Mouse (Mus musculus): ENCODE measurements around the gene H2-Ob. TPM values are rescaled to one million over a fixed set of nuclear protein-coding genes. Genes with fewer than 3 reads are reported as not detected.

Gene H2-Ob
- polyA plus RNA-seq, 1 experiment: 5.0 TPM

DNA sequence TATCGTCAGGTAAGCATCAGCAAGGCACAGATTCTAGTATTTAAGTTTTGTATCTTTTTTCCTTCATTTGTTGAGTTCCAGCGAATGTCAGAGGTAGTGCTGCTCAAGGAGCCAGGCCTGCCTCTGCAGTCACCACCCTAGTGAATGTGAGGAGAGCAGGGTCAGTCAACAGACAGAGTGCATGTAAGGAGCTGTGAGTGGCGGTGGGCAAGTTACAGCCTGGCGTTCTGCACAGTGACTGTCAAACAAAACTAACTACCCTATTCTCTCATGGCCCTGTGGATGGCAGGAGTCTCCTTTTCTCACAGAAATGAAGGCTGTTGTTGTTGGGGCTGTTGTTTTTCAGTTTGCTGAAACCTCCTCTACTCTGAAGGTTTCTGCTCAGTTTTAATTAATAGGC is 46.7 kb downstream of the H2-Ob start:
- no peak for DNase-seq (ENCODE audit: low spot score)

DNA sequence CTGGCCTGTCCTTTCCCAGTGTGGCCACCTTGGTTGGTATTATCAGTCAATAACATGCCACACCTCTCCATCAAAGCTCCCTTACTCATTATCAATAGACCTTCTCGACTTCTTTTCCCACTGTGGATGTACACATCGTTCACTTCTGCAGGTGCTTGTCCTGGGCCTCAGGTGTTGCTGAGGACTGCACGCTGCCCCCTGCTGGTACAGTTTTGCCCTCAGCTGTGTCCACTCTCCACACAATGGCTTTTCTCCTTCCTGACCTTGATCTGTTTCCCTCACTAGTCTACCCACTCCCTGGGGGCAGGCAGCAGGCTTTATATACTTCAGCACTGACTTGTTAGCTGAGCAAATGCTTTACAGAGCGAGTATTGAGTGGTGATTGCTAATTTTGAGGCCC is 47.1 kb downstream of the H2-Ob start:
- DNase-seq (ENCODE audit: low spot score): no peak

DNA sequence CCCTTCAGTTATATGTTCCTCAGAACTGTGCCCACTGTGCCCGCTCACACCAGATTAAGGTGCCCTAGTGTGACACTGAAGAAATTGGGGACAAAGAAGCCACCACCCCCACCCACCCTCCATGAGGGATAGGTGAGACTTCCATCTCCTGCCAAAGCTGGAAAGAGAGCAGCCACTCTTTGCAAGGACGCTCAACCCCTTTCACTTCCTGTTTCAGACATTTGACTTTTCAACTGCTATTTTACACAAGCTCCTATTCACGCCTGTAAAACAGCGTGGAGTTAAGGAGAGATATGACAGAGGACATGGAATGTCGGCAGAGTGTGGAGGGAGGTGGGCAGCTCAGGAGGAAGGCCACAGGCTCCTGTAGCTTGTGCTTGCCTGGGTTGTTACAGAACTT is 47.8 kb downstream of the H2-Ob start:
- no peak for DNase-seq (ENCODE audit: low spot score)

DNA sequence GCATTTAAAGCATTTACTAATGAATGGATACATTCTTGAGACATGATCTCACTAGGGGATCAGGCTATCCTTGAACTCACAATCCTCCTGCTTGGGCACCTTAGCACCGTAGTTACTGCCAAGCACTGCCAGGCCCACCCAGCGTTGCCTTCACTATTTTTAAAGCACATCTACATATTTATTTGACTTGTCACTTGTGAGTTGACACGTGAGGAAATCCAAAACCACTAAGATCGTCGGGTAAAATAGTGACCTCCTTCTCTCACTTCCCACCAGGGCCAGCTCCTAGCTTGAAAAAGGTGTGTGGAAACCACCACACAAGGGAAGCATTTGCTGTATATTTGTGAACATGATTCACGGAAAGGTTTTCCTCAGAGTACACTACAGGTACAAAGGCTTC is 48.3 kb downstream of the H2-Ob start:
- DNase-seq (ENCODE audit: low spot score): no peak

DNA sequence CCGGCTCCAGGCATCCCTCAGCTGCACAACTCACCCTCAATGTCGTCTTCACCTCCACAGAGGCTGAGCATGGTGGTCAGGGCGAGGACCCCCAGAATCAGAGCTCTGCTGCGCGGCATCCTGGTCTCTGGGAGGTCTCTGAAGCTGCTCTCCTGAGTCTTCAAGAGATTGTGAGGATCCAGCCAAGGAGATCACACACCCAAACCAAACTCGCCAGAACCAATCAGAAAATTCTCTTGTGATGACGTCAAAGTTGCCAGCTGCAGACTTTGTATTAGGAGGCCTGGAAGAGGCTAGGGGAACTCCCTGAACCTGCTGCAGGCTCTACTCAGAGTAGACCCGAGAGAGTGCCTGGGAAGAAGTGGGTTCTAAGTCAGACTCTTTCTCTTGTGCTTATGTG is 48.9 kb downstream of the H2-Ob start, which contains the start of gene H2-Aa:
Gene H2-Aa, minus strand, starts transcription at position 176 of the 400 bp plus-strand sequence.
- no peak for DNase-seq (ENCODE audit: low spot score)

DNA sequence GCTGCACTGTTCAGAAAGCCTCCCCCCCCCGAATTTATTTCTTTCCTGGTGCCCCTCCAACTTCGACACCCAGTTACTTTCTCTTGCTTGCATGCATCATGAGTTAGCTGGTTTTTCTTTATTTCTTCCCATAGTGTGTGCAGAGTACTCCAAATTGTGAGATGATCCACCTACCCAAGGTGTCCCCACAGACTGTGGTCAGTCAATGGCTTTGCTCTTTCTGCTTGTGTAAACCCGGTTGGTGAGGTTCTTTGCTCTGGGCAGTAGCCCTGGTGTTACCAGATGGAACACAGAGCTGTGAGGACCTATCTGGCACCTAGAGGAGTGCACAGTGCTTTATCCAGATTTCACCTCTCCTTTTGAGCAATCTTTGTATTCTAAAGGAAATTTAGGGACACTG is 49.4 kb downstream of the H2-Ob start:
- DNase-seq (ENCODE audit: low spot score): no peak

DNA sequence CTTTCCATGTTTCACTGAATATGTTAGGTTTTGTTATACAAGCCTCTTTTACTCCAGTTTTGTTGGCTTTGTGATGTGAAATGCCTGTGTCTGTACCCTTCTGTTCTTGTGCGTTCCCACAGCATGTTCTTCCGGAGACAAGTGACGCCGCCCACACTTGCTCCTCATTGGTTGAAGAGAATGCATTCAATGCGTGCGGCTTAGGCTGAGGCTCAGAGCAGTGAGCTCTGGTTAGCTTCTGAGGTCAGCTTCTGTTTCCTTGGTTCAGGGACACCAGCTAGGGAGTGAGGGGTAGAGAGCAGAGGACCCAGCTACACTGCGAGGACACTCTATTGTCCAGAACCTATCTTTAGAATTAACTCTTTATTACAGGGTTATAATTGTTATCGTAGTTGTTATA is 52.9 kb downstream of the H2-Ob start:
- no peak for DNase-seq (ENCODE audit: low spot score)

DNA sequence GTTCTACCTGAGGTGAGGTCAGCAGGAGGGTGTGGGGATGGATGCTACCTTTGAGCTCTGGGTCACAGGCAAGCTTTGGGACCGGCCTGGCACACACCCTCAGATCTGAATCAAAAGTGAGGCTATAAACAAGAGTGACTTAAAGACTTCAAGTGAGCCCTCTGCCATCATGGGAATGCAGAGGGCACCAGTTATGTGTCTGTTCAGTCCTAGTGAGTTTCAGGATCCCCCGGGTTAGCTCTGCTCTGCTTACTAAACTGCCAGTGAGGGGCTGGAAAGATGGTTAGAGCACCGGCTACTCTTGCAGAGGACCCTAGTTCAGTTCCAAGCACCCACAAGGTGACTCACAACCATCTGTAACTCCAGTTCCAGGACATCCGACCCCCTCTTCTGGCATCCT is 53.9 kb downstream of the H2-Ob start:
- no peak for DNase-seq (ENCODE audit: low spot score)

DNA sequence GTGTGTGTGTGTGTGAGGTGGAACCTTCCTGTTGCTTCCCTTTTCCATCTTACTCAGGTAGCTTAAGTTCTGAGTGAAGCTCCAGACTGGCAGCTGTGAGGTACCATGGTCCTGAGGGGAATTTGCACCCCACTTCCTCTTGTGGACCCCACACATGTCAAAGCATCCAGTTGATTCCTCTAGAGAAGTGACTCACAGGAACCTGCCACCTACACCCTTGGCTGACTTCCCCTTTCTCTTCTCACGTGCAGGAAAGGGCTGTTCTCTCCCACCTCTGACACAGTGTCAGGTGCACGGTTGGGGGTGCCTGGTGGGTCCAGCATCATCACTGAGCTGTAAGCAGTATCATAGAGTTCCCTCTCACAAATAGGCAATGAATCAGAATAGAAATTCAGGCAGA is 54.8 kb downstream of the H2-Ob start:
- no peak for DNase-seq (ENCODE audit: low spot score)

DNA sequence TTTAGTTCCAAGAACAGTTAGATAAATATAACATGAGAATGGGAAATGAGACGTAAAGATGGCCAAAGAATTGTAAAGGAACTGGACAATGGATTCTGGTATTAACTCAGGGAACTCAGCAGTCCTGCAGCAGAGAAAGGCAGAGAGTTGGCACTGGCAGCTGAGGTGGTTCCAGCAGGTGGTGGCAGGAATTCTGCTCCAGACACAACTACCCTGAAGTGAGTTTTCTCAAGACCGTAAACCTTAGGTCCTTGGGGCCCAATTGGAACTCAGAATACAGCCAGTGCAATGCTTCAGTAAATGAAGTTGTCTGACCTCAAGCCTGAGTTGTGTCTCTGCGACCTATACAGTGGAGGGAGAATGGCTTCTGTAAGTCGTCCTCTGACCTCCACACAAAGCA is 55.5 kb downstream of the H2-Ob start:
- DNase-seq (ENCODE audit: low spot score): no peak

DNA sequence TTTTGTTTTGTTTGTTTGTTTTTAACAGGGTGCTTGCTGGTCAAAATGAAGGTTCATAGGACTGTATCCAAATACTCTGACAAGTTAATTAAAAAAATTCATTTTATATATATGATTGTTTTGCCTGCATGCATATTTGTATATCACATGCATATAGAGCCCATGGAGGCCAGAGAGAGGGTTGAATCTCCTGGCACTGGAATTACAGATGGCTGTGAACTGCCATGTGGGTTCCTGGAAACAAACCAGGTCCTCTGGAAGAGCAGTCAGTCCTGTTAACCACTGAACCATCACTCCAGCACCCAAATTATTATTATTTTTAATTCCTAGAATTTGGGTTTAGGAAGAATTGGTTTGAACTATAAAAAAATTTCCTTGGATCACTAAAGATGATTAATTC is 56.6 kb downstream of the H2-Ob start:
- no peak for DNase-seq (ENCODE audit: low spot score)

DNA sequence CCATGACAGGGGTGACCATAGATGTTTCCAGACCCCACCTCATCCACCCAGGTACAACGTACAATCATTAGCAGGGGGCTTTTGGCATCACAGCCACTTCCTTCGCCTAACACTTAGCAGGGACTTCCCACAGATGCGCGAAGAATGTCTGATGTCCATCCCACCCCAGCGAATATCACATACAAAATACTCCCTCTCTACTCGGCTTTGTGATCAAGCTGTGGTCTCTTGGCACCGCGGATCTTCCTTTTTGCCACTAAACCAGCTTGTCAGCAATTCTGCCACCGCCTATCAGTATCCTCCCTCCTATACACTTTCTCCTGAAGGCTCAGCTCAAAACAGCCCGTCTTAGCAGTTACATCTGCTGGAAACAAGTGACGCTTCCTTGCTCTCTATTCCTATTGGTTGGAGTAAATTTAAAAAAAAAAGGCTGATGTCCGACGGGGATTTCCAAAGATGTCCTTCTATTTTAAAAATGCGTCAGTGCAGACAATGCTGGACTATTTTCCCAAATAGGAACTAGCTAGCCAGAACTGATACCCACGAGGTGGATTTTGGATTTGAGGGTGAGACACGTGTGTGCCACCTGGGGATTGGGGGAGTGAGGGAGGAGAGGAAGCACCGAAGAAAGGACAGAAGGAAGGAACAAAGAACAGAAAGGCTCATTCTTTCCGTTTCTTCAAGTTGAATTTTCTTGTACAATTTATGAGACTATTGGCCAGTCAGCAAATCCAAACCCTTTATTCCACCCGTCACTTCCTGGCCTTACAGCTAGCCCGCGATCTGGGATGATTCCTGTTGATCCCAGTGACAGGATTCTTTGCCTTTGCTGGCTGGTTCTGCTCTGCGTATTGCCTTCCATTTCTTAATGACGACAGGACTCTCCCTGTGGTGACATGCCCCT is 57.4 kb downstream of the H2-Ob start:
- no peak for DNase-seq (ENCODE audit: low spot score)

DNA sequence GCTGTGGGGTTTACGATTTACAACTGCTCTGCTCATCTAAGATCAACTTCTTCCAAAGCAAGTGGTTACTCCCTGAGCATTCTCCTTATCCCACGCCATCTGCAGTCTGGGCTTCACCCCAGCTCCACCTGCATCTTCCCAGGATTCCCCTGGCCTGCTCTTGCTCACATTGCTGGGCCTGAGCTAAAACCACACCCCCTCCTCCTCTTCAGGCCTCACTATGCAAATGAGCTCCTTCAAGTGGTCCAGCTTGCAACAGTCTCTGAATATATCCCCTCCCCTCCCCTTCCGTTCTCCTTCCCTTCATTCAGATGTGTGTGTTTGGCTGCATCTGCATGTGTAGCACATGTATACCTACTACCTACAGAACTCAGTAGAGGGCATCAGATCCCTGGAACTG is 60.7 kb downstream of the H2-Ob start:
- no peak for DNase-seq (ENCODE audit: low spot score)

DNA sequence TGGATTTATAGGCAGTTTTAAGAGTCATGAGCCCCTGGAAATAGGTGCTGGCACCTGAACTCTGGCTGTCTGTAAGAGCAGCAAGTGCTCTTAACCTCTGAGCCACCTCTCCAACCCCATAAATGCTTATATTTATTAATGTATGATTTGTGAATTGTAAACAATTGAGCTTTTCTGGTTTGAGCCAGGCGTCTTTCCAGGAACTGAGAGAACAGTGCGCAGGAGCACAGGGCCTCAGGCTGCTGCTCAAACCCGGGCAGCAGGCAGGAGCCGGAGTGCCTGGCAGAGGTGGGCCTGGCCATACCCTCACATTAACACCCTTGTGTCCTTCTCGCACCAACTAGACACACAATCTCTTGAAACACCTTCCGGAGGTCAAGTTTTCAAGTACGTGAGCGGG is 61.4 kb downstream of the H2-Ob start:
- no peak for DNase-seq (ENCODE audit: low spot score)

DNA sequence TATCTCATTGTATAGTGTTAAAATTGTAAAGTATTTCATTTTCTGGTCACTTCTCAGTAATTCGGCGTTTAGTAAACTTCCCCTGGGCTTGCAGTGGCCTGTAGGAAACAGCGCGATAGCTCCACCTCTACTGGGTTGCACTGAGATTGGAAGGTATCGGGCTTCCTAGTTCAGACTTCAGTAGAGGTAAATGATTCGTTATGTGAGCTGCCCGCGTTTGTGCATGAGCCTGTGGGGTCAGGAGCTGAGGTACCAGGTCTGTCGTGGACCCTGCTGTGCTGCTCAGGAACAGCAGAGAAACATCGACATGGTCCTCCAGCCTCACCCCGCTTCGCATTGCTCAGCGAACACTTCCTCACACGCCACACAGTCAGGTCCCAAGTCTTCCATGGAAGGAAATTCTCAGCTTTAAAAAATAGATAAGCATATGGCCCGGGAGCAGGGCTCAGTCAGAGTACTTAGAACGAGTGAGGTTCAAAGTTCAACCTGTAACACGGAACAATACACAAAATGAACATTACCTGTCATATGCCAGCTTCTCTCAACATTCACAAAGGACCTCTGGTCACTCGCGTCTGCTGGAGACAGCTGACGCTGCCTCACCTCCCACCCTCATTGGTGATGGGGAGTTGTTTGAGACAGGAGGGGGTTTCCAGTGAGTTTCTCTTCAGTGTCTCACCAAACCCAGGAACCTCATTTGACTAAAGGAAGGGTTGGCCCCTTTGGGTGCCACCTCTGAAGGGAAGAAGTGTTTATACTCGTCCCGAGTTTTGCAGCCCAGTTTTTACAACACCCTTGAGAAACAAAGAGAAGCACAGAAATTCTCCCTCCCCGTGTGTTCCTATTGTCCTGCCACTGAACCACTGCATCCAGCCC is 62.2 kb downstream of the H2-Ob start:
- no peak for DNase-seq (ENCODE audit: low spot score)

DNA sequence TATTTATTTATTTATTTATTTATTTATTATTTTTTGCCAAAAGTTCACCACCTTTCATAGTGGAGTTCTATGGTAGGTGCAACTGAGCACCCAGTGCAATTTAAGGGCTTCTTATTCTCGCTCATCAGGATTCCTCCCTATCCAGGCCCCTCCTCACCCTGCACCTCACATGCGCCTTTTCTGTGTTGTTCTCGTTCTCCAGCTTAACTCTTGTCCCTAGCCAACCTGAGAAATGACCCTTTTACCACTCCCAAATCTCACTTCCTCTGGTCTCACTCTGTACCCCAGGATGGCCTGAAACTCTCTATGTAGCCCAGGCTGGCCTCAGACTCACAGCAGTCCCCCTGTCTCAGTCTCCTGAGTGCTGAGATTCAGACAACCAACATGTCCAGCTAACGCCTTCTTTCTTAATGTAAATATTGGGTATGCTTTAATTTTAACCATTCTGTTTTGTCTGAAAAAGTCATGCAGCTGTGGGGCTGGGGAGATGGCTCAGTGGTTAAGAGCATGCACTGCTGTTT is 63.0 kb downstream of the H2-Ob start:
- no peak for DNase-seq (ENCODE audit: low spot score)

DNA sequence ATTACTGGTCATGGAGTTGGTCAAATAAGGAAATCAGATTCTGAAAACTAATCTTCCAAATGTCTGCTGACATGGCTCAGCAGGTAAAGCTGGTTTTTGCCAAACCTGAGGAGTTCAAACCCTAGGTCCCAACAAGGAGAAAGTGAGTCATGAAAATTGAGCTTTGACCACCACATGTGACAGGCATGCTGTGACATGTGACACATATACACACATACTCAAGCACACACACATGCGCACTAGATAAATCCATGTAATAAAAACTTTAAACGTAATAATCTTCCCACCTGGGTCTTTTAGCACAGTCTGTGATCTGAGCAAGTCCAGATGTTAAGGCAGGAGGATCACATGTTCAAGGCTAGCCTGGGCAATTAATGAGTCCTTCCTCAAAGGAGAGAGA is 65.1 kb downstream of the H2-Ob start:
- no peak for DNase-seq (ENCODE audit: low spot score)

Other genes with a start within 250 kb of the H2-Ob start
- 987 and 1,071 TPM in 2 replicates for gene H2-K1, start 238.6 kb upstream of the H2-Ob start, polyA plus RNA-seq (2012; rRNA removed)
- gene Ring1, start 214.2 kb upstream of the H2-Ob start, polyA plus RNA-seq (2012; rRNA removed): 46.1 and 76.8 TPM in 2 replicates
- gene H2-Ke6, start 210.8 kb upstream of the H2-Ob start, polyA plus RNA-seq (2012; rRNA removed): 86.6 and 112 TPM in 2 replicates
- 106 and 110 TPM in 2 replicates for gene Slc39a7, start 207.2 kb upstream of the H2-Ob start, polyA plus RNA-seq (2012; rRNA removed)
- gene Rxrb, start 207.1 kb upstream of the H2-Ob start, polyA plus RNA-seq (2012; rRNA removed): 47.7 and 53.1 TPM in 2 replicates
- gene Col11a2, start 199.5 kb upstream of the H2-Ob start, polyA plus RNA-seq (2012; rRNA removed): 0.99 and 1.8 TPM in 2 replicates
- gene H2-Oa, start 146.6 kb upstream of the H2-Ob start, polyA plus RNA-seq (2012; rRNA removed): 1.7 and 2.1 TPM in 2 replicates
- gene H2-DMa, start 119.4 kb upstream of the H2-Ob start, polyA plus RNA-seq (2012; rRNA removed): 30.0 and 31.9 TPM in 2 replicates
- gene Brd2, start 116.3 kb upstream of the H2-Ob start, polyA plus RNA-seq (2012; rRNA removed): 135 and 154 TPM in 2 replicates
- gene H2-DMb2, start 95.6 kb upstream of the H2-Ob start, polyA plus RNA-seq (2012; rRNA removed): 4.1 and 4.9 TPM in 2 replicates
- 22.4 and 22.8 TPM in 2 replicates for gene H2-DMb1, start 85.8 kb upstream of the H2-Ob start, polyA plus RNA-seq (2012; rRNA removed)
- 29.5 and 40.1 TPM in 2 replicates for gene Tap1, start 51.4 kb upstream of the H2-Ob start, polyA plus RNA-seq (2012; rRNA removed)
- 34.7 and 37.4 TPM in 2 replicates for gene Psmb9, start 51.1 kb upstream of the H2-Ob start, polyA plus RNA-seq (2012; rRNA removed)
- gene Psmb8, start 41.2 kb upstream of the H2-Ob start, polyA plus RNA-seq (2012; rRNA removed): 81.2 and 88.3 TPM in 2 replicates
- 37.9 and 42.4 TPM in 2 replicates for gene Tap2, start 35.4 kb upstream of the H2-Ob start, polyA plus RNA-seq (2012; rRNA removed)
- 251 and 267 TPM in 2 replicates for gene H2-Ab1, start 18.8 kb downstream of the H2-Ob start, polyA plus RNA-seq (2012; rRNA removed)
- 281 and 288 TPM in 2 replicates for gene H2-Aa, start 48.9 kb downstream of the H2-Ob start, polyA plus RNA-seq (2012; rRNA removed)
- gene H2-Eb1, start 67.0 kb downstream of the H2-Ob start, polyA plus RNA-seq (2012; rRNA removed): 248 and 252 TPM in 2 replicates
- 0.09 and 0.18 TPM in 2 replicates for gene H2-Eb2, start 86.8 kb downstream of the H2-Ob start, polyA plus RNA-seq (2012; rRNA removed)
- 0.28 and 0.40 TPM in 2 replicates for gene Btnl2, start 115.9 kb downstream of the H2-Ob start, polyA plus RNA-seq (2012; rRNA removed)
- not detected in 2 replicates for gene Btnl1, start 138.2 kb downstream of the H2-Ob start, polyA plus RNA-seq (2012; rRNA removed)
- gene BC051142, start 159.9 kb downstream of the H2-Ob start, polyA plus RNA-seq (2012; rRNA removed): 1.2 and 1.6 TPM in 2 replicates
- gene Btnl4, start 238.4 kb downstream of the H2-Ob start, polyA plus RNA-seq (2012; rRNA removed): 0.04 TPM in 1 of 2 replicates, not detected in the other

Measured in urinary bladder, adult 2 months (tissue).